Mouse (Mus musculus) retina, adult 2 months (tissue): Measurements from ENCODE around the gene Gtsf1.

Experiments
- DNase-seq: peaks from one replicate; pipeline ENCODE4 v3.0.0-alpha.2; 2012; ENCODE audit warnings: low read depth, low spot score

Gtsf1 gene

GRCm38 (mm10) chr15:103357817-103358216 is 72.5 kb downstream of the Gtsf1 start:
- no peak for DNase-seq

- DNase-seq, result no peak
These were observed 74.1 kb downstream of the Gtsf1 start for GRCm38 (mm10) chr15:103356130-103356529.

GRCm38 (mm10) chr15:103355420-103355819 is 74.8 kb downstream of the Gtsf1 start:
- no peak for DNase-seq

GRCm38 (mm10) chr15:103354690-103355089 is 75.6 kb downstream of the Gtsf1 start:
- DNase-seq, result no peak

- DNase-seq, result no peak
These were observed 76.6 kb downstream of the Gtsf1 start for GRCm38 (mm10) chr15:103353511-103354256.

- DNase-seq, result no peak
These were observed 77.4 kb downstream of the Gtsf1 start for GRCm38 (mm10) chr15:103352856-103353255.
